Mouse (Mus musculus) midbrain, embryonic 10.5 days (tissue): ENCODE measurements around the gene Cxcr3. TPM values are rescaled to one million over a fixed set of nuclear protein-coding genes. Genes with fewer than 3 reads are reported as not detected.

Source experiments
- DNase-seq: peaks from one replicate; pipeline ENCODE4 v3.0.0-alpha.2; 2017; ENCODE audit warnings: low spot score
- H3K27ac ChIP-seq: fragments of 300-500 bp; sonication (generic); replicated peaks from 2 replicates; pipeline ENCODE4 v1.5.1; 2016; ENCODE audit warnings: mild to moderate bottlenecking
- H3K27me3 ChIP-seq: fragments of 300-500 bp; sonication (generic); 2 replicates; pipeline ENCODE4 v1.6.1; 2016; ENCODE audit warnings: low read depth, mild to moderate bottlenecking; ENCODE audit not compliant: poor library complexity, severe bottlenecking
- H3K36me3 ChIP-seq: fragments of 300-500 bp; sonication (generic); 2 replicates; pipeline ENCODE4 v1.6.1; 2016; ENCODE audit warnings: mild to moderate bottlenecking, moderate library complexity
- H3K4me1 ChIP-seq: fragments of 300-500 bp; sonication (generic); 2 replicates; pipeline ENCODE4 v1.6.1; 2016
- H3K4me3 ChIP-seq: fragments of 300-500 bp; sonication (generic); 2 replicates; pipeline ENCODE4 v1.5.1; 2016; ENCODE audit warnings: mild to moderate bottlenecking, moderate library complexity
- H3K9me3 ChIP-seq: fragments of 300-500 bp; sonication (generic); replicated peaks from 2 replicates; pipeline ENCODE4 v1.6.1; 2016; ENCODE audit warnings: mild to moderate bottlenecking
- WGBS: fragments of 180-500 bp; shearing (Covaris S2); methylation state at CpG from one replicate; pipeline ENCODE4 v1.1.7; 2016; 5-methylcytosine and 5-hydroxymethylcytosine counted together
- polyA plus RNA-seq: library from polyadenylated mRNA; unstranded; fragments of >200 nt; fragmentation: Nextera tagmentation; extraction: Ambion mirVana; gene quantifications from 2 replicates; pipeline ENCODE4 v1.2.1, GENCODE M21; 2016

Gene Cxcr3
- polyA plus RNA-seq, 1 experiment from 2014 or later, result not detected

DNA sequence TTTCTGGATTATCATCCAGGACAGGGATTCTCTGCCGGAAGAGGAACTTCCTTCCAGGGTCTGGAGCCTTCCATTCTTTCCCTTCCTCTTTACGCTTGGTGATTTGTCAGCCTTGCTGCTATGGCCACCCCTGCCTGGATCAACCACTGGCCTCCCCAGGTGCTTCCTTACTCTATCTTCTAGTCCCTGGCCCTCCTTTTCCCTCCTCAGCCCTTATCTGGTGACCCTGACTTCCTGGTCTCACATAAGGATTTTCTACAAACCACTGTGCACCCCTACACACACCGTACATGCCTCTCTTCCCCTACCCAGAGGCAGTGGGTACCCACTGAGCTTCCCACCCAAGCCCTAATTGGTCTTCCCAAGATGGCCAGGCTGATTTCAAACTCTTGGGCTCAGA lies 781 bp downstream of the Cxcr3 start:
- 94% methylated on average over 3 of the region's 3 CpGs for WGBS
- no peaks in the 10 kb centered on the region for H3K9me3 ChIP-seq
- no peaks in the 10 kb centered on the region for H3K4me1 ChIP-seq
- no peak for DNase-seq
- no peak overlapping the region for H3K4me3 ChIP-seq
- peaks cover 92% of the 10 kb centered on the region for H3K27me3 ChIP-seq
- no peak overlapping the region for H3K27ac ChIP-seq
- H3K36me3 ChIP-seq, result no peaks in the 10 kb centered on the region

DNA sequence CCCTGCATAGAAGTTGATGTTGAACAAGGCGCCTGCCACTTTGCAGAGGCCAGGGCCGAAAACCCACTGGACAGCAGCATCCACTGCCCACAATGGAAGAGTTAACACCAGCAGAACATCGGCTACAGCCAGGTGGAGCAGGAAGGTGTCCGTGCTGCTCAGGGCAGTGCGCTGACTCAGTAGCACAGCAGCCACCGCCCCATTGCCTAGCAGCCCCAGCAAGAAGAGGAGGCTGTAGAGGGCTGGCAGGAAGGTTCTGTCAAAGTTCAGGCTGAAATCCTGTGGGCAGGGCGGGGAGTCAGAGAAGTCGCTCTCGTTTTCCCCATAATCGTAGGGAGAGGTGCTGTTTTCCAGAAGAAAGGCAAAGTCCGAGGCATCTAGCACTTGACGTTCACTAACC lies 1.4 kb downstream of the Cxcr3 start:
- Histone ChIP-seq H3K4me1 (no peaks in the 10 kb centered on the region), H3K36me3 (no peaks in the 10 kb centered on the region), H3K9me3 (no peaks in the 10 kb centered on the region), H3K4me3 (no peak overlapping the region), H3K27me3 (peaks cover 90% of the 10 kb centered on the region), H3K27ac (no peak overlapping the region)
- DNase-seq, result no peak
- 82% methylated on average over 12 of the region's 12 CpGs for WGBS

DNA sequence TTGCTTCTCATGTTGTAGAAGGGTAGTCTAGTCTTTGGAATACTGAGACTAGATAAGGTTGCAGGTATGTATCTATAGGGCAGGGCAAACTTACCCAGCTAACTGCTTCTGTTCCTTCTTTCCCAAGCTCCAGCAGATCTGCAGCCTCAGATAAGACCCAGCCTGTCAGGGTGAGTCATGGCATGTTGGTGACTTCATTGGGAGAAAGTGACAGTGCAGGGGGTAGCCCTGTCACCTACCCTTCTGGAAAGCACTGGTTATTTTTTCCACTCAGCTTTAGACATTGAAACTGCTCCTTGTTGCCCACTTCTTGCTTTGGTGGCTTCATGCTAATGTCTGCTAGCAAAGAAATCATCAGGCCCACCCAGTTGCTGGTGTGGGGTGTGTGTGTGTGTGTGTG lies 4.1 kb downstream of the Cxcr3 start:
- no peak for DNase-seq
- H3K4me1 ChIP-seq, result no peaks in the 10 kb centered on the region
- no peaks in the 10 kb centered on the region for H3K9me3 ChIP-seq
- H3K4me3 ChIP-seq, result no peak overlapping the region
- no peaks in the 10 kb centered on the region for H3K36me3 ChIP-seq
- peaks cover 87% of the 10 kb centered on the region for H3K27me3 ChIP-seq
- H3K27ac ChIP-seq, result no peak overlapping the region

DNA sequence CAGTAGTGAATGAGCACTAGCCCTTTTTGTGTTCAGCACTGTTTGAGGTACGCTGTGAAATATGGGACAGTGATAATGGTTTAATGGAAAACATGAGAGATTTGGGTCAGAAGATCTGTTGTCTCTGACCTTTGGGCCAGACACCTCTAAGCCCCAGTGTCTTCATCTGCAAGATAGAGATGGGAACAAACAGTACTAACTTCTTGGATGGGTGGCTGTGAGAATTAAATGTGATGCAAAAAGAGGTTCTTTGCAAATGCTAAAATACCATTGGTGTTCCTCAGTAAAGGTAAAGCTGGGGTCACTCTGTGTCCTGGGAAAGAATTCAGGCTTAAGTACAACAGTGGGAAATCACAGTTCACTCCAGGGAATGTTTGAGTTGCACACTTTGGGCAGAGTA lies 13.7 kb downstream of the Cxcr3 start:
- no peaks in the 10 kb centered on the region for H3K36me3 ChIP-seq
- 67% methylated on average over 1 of the region's 1 CpGs for WGBS
- no peak overlapping the region for H3K27ac ChIP-seq
- no peak overlapping the region for H3K4me3 ChIP-seq
- no peaks in the 10 kb centered on the region for H3K9me3 ChIP-seq
- DNase-seq, result no peak
- peaks cover 62% of the 10 kb centered on the region for H3K27me3 ChIP-seq
- H3K4me1 ChIP-seq, result no peaks in the 10 kb centered on the region

DNA sequence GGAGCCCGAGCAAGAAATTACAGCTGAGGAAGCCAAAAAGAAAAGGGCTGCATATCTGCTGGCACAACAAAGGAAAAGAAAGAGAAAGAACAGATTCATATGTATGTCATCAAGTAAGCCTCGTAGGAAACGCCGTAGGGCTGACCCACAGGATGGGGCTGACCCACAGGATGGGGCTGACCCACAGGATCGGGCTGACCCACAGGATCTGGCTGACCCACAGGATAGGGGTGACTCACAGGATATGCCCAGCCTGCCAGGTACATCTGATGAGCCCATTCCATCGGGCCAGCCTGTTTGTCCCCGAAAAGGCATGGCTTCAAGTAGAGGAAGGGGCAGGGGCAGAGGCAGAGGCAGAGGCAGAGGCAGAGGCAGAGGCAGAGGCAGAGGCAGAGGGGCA lies 29.0 kb downstream of the Cxcr3 start:
- WGBS, result 84% methylated on average over 7 of the region's 7 CpGs
- DNase-seq, result no peak
- peaks cover 36% of the 10 kb centered on the region for H3K27me3 ChIP-seq
- no peaks in the 10 kb centered on the region for H3K9me3 ChIP-seq
- H3K4me1 ChIP-seq, result no peaks in the 10 kb centered on the region
- H3K4me3 ChIP-seq, result no peak overlapping the region
- no peak overlapping the region for H3K27ac ChIP-seq
- H3K36me3 ChIP-seq, result no peaks in the 10 kb centered on the region

DNA sequence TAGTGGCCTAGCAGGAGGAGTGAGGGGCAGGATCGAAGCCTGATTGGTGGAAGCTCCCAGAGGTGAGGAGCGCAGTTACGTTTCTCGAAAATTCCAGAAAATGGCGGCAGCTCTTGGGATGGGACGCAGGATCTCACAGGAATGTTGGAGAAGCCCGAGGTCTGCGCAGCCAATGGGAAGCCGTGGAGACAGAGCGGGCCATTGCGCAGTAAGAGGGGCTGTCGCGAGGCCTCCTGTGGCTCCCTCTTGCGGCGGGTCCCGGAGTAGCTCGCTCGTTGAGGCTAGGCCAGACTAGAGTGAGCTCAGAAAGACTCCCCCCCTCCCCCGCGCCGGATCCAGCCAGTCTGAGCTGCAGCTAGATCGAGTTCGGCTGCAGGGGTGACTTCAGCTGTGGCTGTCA lies 35.8 kb downstream of the Cxcr3 start:
- Histone ChIP-seq H3K27ac (no peak overlapping the region), H3K27me3 (no peaks in the 10 kb centered on the region), H3K9me3 (peaks cover 26% of the 10 kb centered on the region), H3K36me3 (no peaks in the 10 kb centered on the region), H3K4me1 (no peaks in the 10 kb centered on the region), H3K4me3 (no peak overlapping the region)
- 52% methylated on average over 23 of the region's 23 CpGs for WGBS
- DNase-seq, result no peak

DNA sequence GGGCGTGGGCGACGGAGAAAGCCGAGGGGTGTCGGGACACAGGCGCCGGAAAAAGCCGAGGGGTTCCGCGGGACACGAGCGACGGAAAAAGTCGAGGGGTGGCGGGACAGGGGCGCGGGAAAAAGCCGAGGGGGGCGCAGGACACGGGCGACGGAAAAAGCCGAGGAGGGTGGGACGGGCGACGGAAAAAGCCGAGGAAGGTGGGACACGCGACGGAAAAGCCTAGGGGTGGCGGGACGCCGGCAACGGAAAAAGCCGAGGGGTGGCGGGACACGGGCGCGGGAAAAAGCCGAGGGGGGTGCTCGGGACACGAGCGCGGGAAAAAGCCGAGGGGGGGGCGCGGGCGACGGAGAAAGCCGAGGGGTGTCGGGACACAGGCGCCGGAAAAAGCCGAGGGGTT lies 36.5 kb downstream of the Cxcr3 start:
- H3K4me1 ChIP-seq, result no peaks in the 10 kb centered on the region
- no peak for DNase-seq
- H3K36me3 ChIP-seq, result no peaks in the 10 kb centered on the region

DNA sequence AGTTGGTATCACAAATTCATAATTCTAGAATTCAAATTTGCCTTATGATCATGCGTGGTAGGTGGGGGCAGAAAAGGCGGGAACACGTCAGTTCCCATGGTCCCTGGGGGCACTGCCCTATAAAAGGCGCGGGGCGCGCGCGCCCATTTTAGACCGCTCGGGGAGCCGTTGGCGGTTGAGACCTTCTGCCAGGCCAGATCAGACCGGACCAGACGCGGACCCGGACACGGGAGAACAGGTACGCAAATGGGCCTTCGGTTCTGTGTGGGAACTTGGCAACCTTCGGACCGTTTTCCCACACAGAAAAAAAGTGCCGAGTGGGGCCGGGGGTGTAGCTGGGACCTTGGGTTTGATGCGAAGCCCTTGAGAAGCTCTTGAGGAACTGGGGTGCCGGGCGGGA lies 38.4 kb downstream of the Cxcr3 start:
- no peaks in the 10 kb centered on the region for H3K4me1 ChIP-seq
- no peaks in the 10 kb centered on the region for H3K36me3 ChIP-seq
- no peaks in the 10 kb centered on the region for H3K27me3 ChIP-seq
- H3K4me3 ChIP-seq, result no peak overlapping the region
- H3K27ac ChIP-seq, result no peak overlapping the region
- peaks cover 26% of the 10 kb centered on the region for H3K9me3 ChIP-seq
- WGBS, result 93% methylated on average over 27 of the region's 27 CpGs
- DNase-seq, result no peak

More for the DNA sequence above, 36.5 kb downstream of the Cxcr3 start:
- Histone ChIP-seq H3K9me3 (peaks cover 26% of the 10 kb centered on the region), H3K4me3 (no peak overlapping the region), H3K27me3 (no peaks in the 10 kb centered on the region), H3K27ac (no peak overlapping the region)
- 71% methylated on average over 54 of the region's 54 CpGs for WGBS

Other genes with a start within 250 kb of the Cxcr3 start
- gene Taf1, start 201.5 kb downstream of the Cxcr3 start, polyA plus RNA-seq, result 19.3 and 21.8 TPM in 2 replicates
- 130 and 158 TPM in 2 replicates for gene Ogt, start 94.2 kb downstream of the Cxcr3 start, polyA plus RNA-seq
- gene Gm4779, start 60.2 kb upstream of the Cxcr3 start, polyA plus RNA-seq, result 0.09 TPM in 1 of 2 replicates, not detected in the other
- not detected in 2 replicates for gene 8030474K03Rik, start 60.4 kb upstream of the Cxcr3 start, polyA plus RNA-seq
- gene Nhsl2, start 115.1 kb upstream of the Cxcr3 start, polyA plus RNA-seq, result 14.0 and 14.1 TPM in 2 replicates